Mouse (Mus musculus) urinary bladder, postnatal 36 days (tissue): Measurements from ENCODE around the gene Etfdh.
"Not testable (repeated sequence)": the region's sequence is repeated elsewhere in the genome, so short reads cannot be mapped to it uniquely, and the experiment has no call there.

Experiments
- DNase-seq, 2 experiments: peaks; one replicate each; pipeline ENCODE4 v3.0.0; 2022; ENCODE audit warnings: low spot score in 2 of 2, mixed read lengths in 1 of 2

Etfdh gene

DNA sequence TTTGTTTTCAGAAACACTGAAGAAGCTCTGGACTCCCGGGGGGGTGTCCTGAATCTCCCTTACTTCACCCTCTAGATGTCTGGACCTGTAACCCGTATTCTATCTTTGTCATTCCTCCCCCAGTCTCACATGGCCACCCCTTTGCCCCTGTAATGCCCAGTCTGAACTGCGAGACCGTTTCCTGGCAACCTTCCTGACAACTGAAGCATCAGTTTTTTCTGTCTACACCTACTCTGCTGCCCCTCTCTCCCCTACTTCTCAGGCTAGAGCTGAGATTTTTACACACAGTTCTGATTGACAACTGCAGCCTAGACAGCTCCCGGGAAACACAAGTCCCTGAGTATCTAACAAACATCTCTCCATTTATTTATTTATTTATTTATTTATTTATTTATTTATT lies 52.4 kb downstream of the Etfdh start:
- no peak for DNase-seq

DNA sequence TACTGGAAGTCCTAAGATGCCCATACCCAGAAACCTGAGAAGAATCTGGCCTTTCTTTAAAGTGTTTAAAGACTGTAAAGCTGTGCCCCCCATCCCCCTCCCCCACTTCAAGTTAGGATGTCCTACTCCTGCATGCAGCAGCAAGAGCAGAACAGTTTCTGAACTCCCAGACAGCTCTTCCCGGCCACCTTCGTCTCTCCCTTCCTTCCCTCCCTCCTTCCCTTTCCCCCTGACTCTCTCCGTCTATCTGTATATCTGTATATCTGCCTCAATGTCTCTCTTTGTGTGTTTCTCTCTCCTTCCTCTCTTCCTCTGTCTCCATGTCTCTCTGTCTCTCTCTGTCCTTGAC lies 52.9 kb downstream of the Etfdh start:
- no peak for DNase-seq

DNA sequence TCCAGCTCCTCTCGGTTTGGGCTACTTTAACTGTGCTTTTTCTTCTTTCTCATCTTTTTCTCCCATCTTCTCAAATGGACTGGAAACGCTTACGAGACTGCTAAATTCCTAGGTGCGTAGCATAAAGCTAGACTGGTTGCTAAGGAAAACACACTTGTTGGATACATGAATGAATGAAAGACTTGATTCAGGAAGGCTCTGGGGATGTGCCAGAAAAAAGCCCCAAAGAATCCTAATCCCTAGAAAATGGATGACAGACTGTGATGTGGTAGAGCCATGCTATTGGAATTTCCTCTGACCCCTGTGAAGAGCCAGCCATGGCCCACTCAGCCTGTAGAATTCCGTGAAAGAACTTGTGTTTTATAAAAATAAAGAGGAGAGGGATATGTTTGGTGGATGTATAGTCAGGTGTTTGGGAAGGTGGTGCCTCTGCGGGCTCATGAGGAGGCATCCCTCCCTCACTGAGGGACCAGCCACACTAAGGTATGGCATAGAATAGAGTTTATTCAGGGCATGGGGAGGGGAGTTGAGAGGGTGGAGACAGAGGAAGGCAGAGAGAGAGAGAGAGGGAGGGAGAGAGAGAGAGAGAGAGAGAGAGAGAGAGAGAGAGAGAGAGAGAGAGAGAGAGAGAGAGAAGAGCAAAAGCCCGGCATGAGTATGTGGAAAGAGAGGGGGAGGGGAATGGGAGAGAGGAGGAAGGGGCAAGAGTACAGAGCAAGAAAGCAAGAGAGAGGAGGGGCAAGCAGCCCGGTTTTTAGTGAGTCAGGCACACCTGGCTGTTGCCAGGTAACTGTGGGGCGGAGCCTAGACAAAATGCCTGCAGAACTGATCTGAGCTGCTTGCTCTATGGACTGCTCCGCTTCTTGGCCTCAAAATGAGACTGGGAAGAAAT lies 53.5 kb downstream of the Etfdh start:
- no peak for DNase-seq

DNA sequence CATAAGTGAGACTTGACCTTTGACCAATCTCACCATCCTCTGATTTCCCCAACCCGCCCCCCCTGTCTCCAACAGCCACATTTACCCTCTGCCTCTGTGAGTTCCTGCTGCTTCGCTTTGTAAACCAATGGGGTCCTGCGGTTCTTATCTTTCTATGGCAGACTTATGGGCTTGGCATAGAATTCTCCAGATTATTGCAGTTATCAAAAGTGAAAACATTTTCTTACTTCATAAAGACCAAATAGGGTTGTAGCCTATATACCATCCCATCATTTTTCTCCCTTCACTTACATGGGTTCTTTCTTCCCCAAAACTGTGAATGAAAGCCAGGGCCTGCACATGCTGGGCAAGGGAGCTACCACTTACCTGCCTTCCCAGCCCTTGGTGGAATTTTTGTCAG lies 55.0 kb downstream of the Etfdh start:
- no peak for DNase-seq

DNA sequence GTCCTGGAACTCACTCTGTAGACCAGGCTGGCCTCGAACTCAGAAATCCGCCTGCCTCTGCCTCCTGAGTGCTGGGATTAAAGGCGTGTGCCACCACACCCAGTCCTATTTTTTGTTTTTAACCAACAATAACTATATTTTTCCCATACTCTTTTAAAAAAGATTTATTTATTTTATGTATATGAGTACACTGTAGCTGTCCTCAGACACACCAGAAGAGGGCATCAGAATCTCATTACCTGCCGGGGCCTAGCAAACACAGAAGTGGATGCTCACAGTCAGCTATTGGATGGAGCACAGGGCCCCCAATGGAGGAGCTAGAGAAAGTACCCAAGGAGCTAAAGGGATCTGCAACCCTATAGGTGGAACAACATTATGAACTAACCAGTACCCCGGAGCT lies 55.9 kb downstream of the Etfdh start:
- not testable (repeated sequence) for DNase-seq

DNA sequence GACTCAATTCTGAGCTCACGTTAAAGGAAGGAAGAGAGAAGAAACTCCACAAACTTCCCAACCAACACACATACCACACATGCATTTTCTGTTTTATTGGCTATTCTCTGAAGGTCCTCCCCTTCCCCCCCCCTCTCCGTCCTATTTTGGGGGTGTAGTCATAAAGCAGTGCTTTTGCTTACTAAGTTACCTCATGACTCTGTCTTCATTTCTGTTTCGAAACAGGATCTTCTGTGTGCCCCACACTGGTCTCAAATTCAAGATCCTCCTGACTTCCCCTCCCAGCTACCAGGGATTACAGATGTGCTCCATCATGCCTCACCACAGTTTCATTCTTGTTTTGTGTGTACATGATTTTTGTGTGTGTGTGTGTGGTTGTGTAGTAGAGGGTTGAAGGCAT lies 56.9 kb downstream of the Etfdh start:
- DNase-seq, result no peak

DNA sequence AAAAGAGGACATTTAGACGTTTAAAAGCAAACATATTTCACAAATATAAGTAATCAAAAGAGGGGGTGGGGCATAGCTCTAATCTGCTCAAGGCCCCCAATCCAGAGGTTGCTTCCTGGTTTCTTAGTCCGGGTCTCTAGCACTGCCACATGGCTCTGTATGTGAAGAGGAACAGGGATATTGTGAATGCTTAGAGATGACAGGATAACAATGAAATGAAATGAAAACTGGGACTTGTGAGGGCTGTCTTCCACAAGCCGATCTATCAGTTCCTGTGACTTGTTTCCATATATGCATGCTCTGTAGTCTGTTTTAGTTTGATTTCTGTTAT lies 60.0 kb downstream of the Etfdh start:
- DNase-seq, result no peak

DNA sequence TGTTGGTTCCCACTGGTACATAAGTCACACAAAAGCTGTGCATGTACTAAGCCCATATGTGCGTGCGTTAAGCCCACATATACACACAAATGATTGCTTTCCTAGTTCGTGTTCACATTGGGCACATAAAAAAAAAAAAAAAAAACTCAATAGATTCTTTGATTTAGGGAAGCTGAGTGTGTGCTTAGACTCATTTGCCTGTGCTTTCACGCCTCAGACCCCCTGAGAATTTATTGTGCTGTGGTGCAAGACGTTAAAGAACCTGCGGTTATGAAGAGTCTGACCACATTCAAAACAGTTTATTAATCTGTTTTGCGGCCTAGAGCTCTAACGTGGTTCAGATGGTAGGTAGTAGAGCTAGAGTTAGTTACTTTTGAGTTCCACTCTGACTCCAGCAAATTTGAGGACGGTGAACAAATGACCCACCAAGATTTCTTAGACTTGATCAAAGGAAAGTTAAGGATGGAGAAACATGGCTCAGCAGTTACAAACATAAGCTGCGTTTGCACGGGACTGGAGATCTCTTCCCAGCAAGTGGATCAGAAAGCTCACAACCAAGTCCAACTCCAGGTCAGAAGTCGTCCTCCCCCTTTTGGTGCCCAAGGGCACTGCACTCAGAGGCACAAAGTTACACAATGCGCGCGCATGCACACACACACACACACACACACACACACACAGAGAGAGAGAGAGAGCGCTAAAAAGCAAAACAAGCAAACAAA lies 60.5 kb downstream of the Etfdh start:
- no peak for DNase-seq

DNA sequence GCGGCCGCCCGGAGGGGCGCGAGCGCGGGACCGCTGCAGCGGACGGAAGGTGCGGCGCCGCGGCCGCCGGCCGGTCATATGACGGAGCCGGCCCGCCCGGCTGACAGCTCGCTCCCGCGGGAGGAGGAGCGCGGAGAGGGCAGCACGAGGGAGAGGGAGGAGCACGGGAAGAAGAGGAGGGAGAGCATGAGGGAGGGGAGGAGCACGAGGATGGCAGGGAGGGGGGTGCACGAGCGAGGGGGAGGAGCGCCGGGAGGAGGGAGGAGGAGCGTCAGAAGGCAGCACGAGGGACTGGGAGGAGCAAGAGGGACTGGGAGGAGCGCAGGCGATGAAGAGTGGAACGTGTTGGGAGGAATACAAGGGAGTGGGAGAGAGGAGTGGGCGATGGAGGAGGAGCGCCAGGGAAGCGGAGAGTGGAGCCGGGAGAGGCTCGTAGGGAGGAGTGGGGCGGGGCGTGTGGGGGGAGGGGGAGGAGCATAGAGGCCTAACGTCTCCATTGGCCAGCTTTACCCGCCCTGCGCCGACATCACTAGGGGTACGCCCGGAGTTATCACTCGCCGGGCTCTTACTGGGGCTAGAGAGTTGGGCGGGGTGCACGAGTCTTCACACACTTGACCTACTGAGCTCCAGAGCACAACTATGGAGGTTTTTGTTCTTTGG lies 61.5 kb downstream of the Etfdh start, which contains the start of gene Fnip2:
TSS of gene Fnip2 (minus strand) at position 94 of the 660 bp plus-strand sequence.
- DNase-seq, result peak; percentile 77 to 88

DNA sequence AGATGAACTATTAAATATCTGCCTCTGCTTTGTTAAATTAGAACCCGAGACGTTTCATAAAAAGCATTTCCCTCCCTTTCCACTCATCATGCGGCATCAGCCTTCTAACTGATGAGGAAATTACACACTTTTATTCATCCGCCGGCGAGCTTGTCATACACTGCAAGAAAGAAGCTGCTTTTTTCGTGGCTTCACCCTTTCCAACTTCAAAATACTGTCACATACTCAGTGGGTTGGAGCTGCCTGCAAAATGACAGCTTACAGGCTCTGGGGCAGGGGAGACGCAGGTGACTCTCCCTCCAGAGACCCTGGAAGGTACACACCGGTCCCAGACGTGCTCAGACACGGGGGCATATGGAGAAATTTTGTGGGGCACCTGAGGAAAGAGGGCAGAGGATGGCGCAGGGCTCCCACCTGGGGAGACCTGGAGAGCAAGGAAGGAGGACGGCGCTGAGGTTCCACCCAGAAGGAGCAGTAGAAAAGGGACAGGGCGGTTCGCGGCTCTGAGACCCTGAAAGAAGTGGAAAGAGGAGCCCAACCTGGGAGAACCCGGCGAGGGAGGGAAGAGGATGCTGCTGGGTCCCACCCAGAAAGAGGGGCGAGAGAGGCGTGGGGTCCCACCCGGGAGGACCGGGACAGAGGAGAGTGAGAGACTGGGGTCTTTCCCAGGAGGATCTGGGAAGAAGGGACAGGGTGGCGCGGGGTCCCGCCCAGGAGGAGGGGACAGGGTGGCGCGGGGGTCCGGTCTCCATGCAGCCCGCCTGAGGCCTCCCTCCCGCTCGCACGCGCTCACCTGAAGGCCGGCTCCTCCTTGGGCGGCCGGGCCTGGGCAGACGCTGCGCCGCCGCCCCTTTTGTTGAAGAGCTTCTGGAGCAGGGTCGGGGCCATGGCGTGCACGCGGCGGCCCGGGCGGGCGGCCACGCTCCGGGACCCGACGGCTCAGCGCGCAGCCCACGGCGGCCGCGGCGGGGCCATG lies 62.3 kb downstream of the Etfdh start:
- DNase-seq, result peak in 1 of 2 experiments; percentile 27

DNA sequence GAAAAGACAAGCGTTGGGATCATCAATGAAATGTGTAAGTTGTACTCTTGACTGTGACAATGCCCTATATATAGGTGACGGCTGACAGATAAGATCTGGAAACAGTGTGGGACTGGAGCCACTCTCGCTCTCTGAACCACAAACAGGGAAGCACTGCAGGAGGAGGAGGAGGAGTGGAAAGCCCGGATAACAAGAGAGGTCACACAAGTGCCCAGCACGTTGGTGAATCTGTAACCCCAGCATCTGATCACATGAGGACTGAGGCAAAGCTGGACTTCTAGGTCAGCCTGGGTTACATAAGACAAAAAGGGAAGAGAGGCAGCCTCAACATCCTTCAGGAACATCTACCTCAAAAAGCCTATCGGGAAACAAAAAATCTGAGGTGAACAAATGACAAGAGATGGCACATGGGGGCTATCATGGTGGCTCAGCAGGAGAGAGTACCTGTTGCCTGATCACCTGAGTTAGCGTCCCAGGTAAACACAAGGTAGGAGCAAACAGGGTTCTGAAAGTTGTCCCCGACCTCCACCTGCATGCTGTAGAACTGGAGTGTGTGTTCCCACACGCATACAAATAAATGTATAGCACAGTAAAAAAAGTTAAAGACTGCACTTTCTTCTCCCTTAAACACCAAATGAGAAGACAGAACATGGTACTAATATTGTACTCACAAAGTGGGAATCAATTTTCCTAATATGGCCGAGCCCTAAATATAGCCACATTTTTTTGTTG lies 64.3 kb downstream of the Etfdh start:
- DNase-seq, result no peak

DNA sequence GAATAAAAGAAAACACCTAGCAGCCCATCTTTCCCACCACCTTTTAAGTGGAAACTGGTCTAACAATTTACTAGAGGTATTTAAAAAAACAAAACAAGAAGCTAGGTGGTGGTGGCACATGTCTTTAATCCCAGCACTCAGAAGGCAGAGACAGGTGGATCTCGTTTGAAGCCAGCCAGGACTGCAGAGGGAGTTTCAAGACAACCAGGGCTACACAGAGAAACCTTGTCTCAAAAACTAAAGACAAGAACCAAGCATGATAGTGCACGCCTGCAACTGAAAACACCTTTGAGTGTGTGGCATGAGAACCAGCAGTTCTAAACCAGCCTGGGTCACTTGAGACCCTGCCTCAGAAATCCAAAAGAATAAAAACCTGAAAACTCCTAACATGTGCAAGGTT lies 65.8 kb downstream of the Etfdh start:
- no peak for DNase-seq

DNA sequence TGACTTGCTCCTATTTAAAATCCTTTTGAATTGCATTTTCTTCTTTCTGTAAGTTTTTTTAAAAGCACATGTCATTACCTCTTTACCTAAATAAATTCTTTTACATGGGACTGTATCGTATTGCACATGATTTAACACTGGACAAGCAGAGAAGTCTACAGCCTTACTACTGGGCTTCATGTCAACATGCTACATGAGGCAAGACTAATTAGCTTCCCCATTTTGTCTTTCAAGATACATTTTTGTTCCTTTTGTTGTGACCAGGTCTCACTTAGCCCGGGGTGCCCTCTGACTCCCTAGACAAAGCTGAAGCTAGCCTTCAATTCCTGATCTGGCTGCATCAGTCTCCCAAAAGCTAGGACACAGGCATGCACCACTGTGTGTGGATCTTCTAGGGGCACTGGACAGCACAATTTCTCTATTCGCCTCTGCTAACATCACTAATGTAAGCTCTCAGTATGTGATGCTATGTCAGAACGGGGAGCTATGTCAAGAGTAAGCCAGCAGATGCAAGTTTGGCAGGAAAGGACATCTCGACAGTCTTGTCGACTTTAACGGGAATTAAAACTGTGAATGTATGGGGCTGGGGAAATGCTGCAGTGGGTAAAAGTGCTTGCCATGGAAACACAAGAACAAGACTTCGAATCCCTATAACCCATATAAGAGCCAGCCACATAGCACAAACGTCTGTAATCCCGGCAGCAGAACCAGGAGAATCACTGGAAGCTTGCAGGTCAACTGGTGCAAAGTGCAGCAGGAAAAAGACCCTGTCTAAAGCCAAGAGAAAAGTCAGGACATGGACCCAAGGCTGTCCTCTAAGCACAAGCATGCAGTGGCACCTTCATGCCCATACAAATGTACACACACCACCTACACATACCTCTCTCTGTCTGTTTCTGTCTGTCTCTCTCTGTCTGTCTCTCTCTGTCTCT lies 67.2 kb downstream of the Etfdh start:
- no peak for DNase-seq

DNA sequence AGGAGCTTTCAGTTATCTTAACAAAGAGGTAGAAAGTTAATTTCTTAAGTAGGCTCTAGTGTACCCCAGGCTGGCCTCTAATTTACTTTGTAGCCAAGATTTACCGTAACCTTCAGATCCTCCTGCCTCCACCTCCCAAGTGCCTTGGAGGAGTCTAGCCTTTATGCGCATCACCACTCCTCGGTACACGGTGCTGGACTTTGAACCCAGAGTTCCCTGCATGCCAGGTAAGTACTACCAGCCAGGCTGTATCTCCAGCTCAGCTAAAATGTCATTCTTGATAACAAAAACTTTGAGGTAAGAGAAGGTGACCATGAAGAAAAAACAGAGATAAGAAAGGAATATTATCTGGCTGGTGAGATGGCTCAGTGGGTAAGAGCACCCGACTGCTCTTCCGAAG lies 68.7 kb downstream of the Etfdh start:
- DNase-seq, result no peak

DNA sequence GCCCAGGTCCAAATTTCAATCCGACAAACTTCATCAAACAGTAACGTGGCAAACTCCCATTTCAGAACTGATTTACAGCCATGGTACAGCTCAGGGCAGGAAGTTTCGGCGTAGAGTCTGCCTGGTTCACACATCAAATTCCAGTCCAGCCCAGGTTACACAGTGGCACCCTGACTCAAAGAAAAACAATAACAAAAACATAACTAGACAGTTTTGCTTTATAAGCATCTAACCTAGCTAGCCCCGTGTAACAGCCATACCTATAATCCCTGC lies 69.6 kb downstream of the Etfdh start:
- no peak for DNase-seq

DNA sequence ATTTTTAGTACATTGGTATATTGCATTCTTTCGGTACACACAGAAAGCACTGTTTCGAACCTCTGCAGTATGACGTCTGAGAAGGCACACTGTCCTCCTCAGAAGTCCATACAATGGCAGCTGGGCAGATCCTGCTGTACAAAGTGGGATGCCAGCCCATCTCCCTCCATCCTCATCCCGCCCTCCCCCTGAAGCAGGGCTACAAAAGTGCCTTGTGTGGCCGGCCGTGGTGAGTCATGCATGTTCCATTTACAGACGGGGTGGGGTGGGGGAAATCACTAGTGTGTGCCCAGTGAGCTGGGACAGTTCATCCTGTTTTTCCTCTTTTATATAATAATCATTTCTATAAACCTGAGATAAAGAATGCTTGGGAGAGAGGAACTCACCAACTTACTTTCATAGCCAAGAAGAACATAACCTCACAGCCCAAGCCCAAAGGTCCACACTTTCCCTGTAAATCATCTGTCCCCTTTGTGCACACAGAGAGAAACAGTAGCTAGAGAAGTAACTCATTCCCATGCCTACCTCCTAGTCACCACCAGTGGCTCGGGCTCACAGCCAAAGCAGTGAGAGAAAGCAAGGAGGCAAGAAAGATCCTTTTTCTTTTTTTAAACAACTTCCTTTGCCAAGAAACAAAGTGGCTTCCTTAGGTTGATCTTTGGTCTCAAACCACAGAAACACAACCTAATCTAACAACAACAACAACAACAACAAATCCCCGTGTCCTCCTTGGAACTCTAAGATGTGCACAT lies 70.1 kb downstream of the Etfdh start:
- DNase-seq, result peak; percentile 39 to 58

DNA sequence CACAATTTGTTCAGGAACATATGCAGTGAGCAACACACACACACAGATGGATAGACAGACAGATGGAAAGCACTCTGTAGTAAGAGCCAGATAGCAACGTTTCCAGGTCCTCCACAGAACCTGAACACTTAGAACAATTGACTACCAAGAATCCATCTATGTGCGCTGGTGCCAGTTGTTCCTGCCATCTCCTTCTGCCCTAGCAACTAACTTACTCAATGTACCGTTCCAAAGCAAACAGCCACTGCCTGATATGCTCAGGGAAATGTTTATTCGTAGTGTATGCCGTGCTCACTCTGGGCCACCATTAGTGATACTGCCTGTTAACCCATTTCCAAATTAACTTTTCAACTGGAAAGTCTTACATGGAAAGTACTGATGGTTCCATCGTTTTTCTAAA lies 74.2 kb downstream of the Etfdh start:
- DNase-seq, result no peak
